Mouse (Mus musculus): ENCODE data around the gene Cpne7. TPM values are rescaled to one million over a fixed set of nuclear protein-coding genes. Genes with fewer than 3 reads are reported as not detected.

The Cpne7 gene
- polyA plus RNA-seq, 1 experiment from 2014 or later: 1.5 TPM

GRCm38 (mm10) chr8:123126193-123126816 is 9.1 kb downstream of the Cpne7 start:
- peak; percentile 93 for DNase-seq (ENCODE audit: low spot score)

GRCm38 (mm10) chr8:123131041-123131440 is 13.9 kb downstream of the Cpne7 start:
- Histone ChIP-seq H3K4me1 (peaks cover 38% of the 10 kb centered on the region), H3K27ac (no peak overlapping the region), H3K27me3 (ENCODE audit: insufficient read depth, poor library complexity, severe bottlenecking) (peaks cover 51% of the 10 kb centered on the region), H3K36me3 (no peaks in the 10 kb centered on the region), H3K9me3 (no peaks in the 10 kb centered on the region), H3K4me3 (no peak overlapping the region)
- no peak for DNase-seq (ENCODE audit: low spot score)
- 59% methylated on average over 9 of the region's 9 CpGs for WGBS

More at GRCm38 (mm10) chr8:123126193-123126816, 9.1 kb downstream of the Cpne7 start:
- Histone ChIP-seq H3K4me3 (peak overlapping the region; percentile 12), H3K4me1 (peaks cover 34% of the 10 kb centered on the region), H3K27ac (no peak overlapping the region), H3K27me3 (ENCODE audit: insufficient read depth, poor library complexity, severe bottlenecking) (peaks cover 85% of the 10 kb centered on the region), H3K9me3 (no peaks in the 10 kb centered on the region), H3K36me3 (no peaks in the 10 kb centered on the region)
- WGBS: 5% methylated on average over 19 of the region's 19 CpGs

GRCm38 (mm10) chr8:123132953-123133352 is 15.8 kb downstream of the Cpne7 start:
- Histone ChIP-seq H3K9me3 (no peaks in the 10 kb centered on the region), H3K4me1 (peaks cover 41% of the 10 kb centered on the region), H3K27me3 (ENCODE audit: insufficient read depth, poor library complexity, severe bottlenecking) (peaks cover 32% of the 10 kb centered on the region), H3K4me3 (no peak overlapping the region), H3K27ac (no peak overlapping the region), H3K36me3 (no peaks in the 10 kb centered on the region)
- no peak for DNase-seq (ENCODE audit: low spot score)
- WGBS: 94% methylated on average over 2 of the region's 2 CpGs

GRCm38 (mm10) chr8:123134149-123134713 is 17.1 kb downstream of the Cpne7 start:
- Histone ChIP-seq H3K4me1 (peaks cover 47% of the 10 kb centered on the region), H3K36me3 (no peaks in the 10 kb centered on the region), H3K27ac (no peak overlapping the region), H3K9me3 (no peaks in the 10 kb centered on the region), H3K4me3 (no peak overlapping the region), H3K27me3 (ENCODE audit: insufficient read depth, poor library complexity, severe bottlenecking) (peaks cover 21% of the 10 kb centered on the region)
- WGBS: 85% methylated on average over 11 of the region's 11 CpGs
- DNase-seq (ENCODE audit: low spot score): no peak

- H3K4me3 ChIP-seq: no peak overlapping the region
- peaks cover 44% of the 10 kb centered on the region for H3K4me1 ChIP-seq
These were observed 18.2 kb downstream of the Cpne7 start for GRCm38 (mm10) chr8:123135406-123135805.

GRCm38 (mm10) chr8:123135806-123136205 is 18.6 kb downstream of the Cpne7 start:
- WGBS: 46% methylated on average over 9 of the region's 9 CpGs
- Histone ChIP-seq H3K27me3 (ENCODE audit: insufficient read depth, poor library complexity, severe bottlenecking) (0 out of 2 replicates have a peak, but pooled peaks cover 6% of the 10 kb centered on the region), H3K36me3 (no peaks in the 10 kb centered on the region), H3K4me3 (no peak overlapping the region), H3K4me1 (peaks cover 43% of the 10 kb centered on the region), H3K9me3 (no peaks in the 10 kb centered on the region), H3K27ac (no peak overlapping the region)
- no peak for DNase-seq (ENCODE audit: low spot score)

More at GRCm38 (mm10) chr8:123135406-123135805, 18.2 kb downstream of the Cpne7 start:
- 35% methylated on average over 7 of the region's 7 CpGs for WGBS
- Histone ChIP-seq H3K9me3 (no peaks in the 10 kb centered on the region), H3K27me3 (ENCODE audit: insufficient read depth, poor library complexity, severe bottlenecking) (peaks cover 10% of the 10 kb centered on the region; the same call in 1 of the 2 replicates), H3K27ac (no peak overlapping the region), H3K36me3 (no peaks in the 10 kb centered on the region)
- DNase-seq (ENCODE audit: low spot score): no peak

GRCm38 (mm10) chr8:123136287-123136686 is 19.1 kb downstream of the Cpne7 start:
- Histone ChIP-seq H3K27me3 (ENCODE audit: insufficient read depth, poor library complexity, severe bottlenecking) (0 out of 2 replicates have a peak, but pooled peaks cover 6% of the 10 kb centered on the region), H3K36me3 (no peaks in the 10 kb centered on the region), H3K4me1 (peaks cover 38% of the 10 kb centered on the region), H3K27ac (0 out of 2 replicates have a peak overlapping the region, but pooled peaks have one; percentile 33), H3K4me3 (no peak overlapping the region), H3K9me3 (no peaks in the 10 kb centered on the region)
- DNase-seq (ENCODE audit: low spot score): no peak
- 70% methylated on average over 9 of the region's 9 CpGs for WGBS

GRCm38 (mm10) chr8:123137645-123138077 is 20.5 kb downstream of the Cpne7 start:
- 7% methylated on average over 2 of the region's 2 CpGs for WGBS
- peak; percentile 91 for DNase-seq (ENCODE audit: low spot score)
- no peaks in the 10 kb centered on the region for H3K36me3 ChIP-seq

GRCm38 (mm10) chr8:123138741-123139140 is 21.6 kb downstream of the Cpne7 start:
- Histone ChIP-seq H3K4me3 (no peak overlapping the region), H3K9me3 (no peaks in the 10 kb centered on the region), H3K27ac (peak overlapping the region; percentile 19; the same call in 1 of the 2 replicates), H3K4me1 (peaks cover 37% of the 10 kb centered on the region), H3K36me3 (no peaks in the 10 kb centered on the region), H3K27me3 (ENCODE audit: insufficient read depth, poor library complexity, severe bottlenecking) (0 out of 2 replicates have a peak, but pooled peaks cover 6% of the 10 kb centered on the region)
- DNase-seq (ENCODE audit: low spot score): no peak
- WGBS: 53% methylated on average over 4 of the region's 4 CpGs

More at GRCm38 (mm10) chr8:123137645-123138077, 20.5 kb downstream of the Cpne7 start:
- peaks cover 37% of the 10 kb centered on the region for H3K4me1 ChIP-seq
- H3K9me3 ChIP-seq: no peaks in the 10 kb centered on the region
- H3K27me3 ChIP-seq (ENCODE audit: insufficient read depth, poor library complexity, severe bottlenecking): 0 out of 2 replicates have a peak, but pooled peaks cover 6% of the 10 kb centered on the region
- H3K27ac ChIP-seq: peak overlapping the region; percentile 69
- H3K4me3 ChIP-seq: no peak overlapping the region

- 85% methylated on average over 14 of the region's 14 CpGs for WGBS
- DNase-seq (ENCODE audit: low spot score): no peak
These were observed 24.7 kb downstream of the Cpne7 start for GRCm38 (mm10) chr8:123141741-123142462.

GRCm38 (mm10) chr8:123145279-123145678 is 28.1 kb downstream of the Cpne7 start:
- H3K27ac ChIP-seq: no peak overlapping the region
- no peaks in the 10 kb centered on the region for H3K4me1 ChIP-seq
- 55% methylated on average over 6 of the region's 6 CpGs for WGBS
- no peak overlapping the region for H3K4me3 ChIP-seq
- H3K27me3 ChIP-seq (ENCODE audit: insufficient read depth, poor library complexity, severe bottlenecking): no peaks in the 10 kb centered on the region
- DNase-seq (ENCODE audit: low spot score): no peak
- H3K36me3 ChIP-seq: no peaks in the 10 kb centered on the region
- no peaks in the 10 kb centered on the region for H3K9me3 ChIP-seq

More at GRCm38 (mm10) chr8:123141741-123142462, 24.7 kb downstream of the Cpne7 start:
- no peaks in the 10 kb centered on the region for H3K27me3 ChIP-seq (ENCODE audit: insufficient read depth, poor library complexity, severe bottlenecking)
- no peaks in the 10 kb centered on the region for H3K9me3 ChIP-seq
- H3K4me1 ChIP-seq: peaks cover 17% of the 10 kb centered on the region
- H3K27ac ChIP-seq: no peak overlapping the region
- no peaks in the 10 kb centered on the region for H3K36me3 ChIP-seq
- H3K4me3 ChIP-seq: no peak overlapping the region

- Histone ChIP-seq H3K36me3 (no peaks in the 10 kb centered on the region), H3K4me3 (no peak overlapping the region), H3K27ac (no peak overlapping the region), H3K27me3 (ENCODE audit: insufficient read depth, poor library complexity, severe bottlenecking) (no peaks in the 10 kb centered on the region), H3K9me3 (no peaks in the 10 kb centered on the region), H3K4me1 (peaks cover 5% of the 10 kb centered on the region; the same call in 1 of the 2 replicates)
- DNase-seq (ENCODE audit: low spot score): no peak
- WGBS: 82% methylated on average over 7 of the region's 7 CpGs
These were observed 29.2 kb downstream of the Cpne7 start for GRCm38 (mm10) chr8:123146390-123146789.

GRCm38 (mm10) chr8:123150737-123151171 is 33.6 kb downstream of the Cpne7 start:
- 60% methylated on average over 9 of the region's 9 CpGs for WGBS
- no peak for DNase-seq (ENCODE audit: low spot score)
- no peaks in the 10 kb centered on the region for H3K27me3 ChIP-seq (ENCODE audit: insufficient read depth, poor library complexity, severe bottlenecking)

More at GRCm38 (mm10) chr8:123150737-123151171, 33.6 kb downstream of the Cpne7 start:
- Histone ChIP-seq H3K36me3 (no peaks in the 10 kb centered on the region), H3K4me3 (no peak overlapping the region), H3K27ac (no peak overlapping the region; the same call in 1 of the 2 replicates), H3K4me1 (peaks cover 13% of the 10 kb centered on the region), H3K9me3 (no peaks in the 10 kb centered on the region)

Data from heart, embryonic 10.5 days (tissue).